Mouse (Mus musculus) midbrain, embryonic 12.5 days (tissue): ENCODE results near the gene Agap1. TPM values are rescaled to one million over a fixed set of nuclear protein-coding genes. Genes with fewer than 3 reads are reported as not detected.

Experiments used
- ATAC-seq: fragments of 200-750 bp; cut with Nextera tagmentation; 2 replicates; pipeline ENCODE4 v1.8.0; 2017; ENCODE audit warnings: low read depth, moderate TSS enrichment, moderate library complexity; ENCODE audit not compliant: low FRiP score
- H3K27ac ChIP-seq: fragments of 300-500 bp; sonication (generic); replicated peaks from 2 replicates; pipeline ENCODE4 v1.5.1; 2016; ENCODE audit warnings: mild to moderate bottlenecking
- H3K27me3 ChIP-seq: fragments of 300-500 bp; sonication (generic); 2 replicates; pipeline ENCODE4 v1.6.1; 2016; ENCODE audit warnings: mild to moderate bottlenecking
- H3K36me3 ChIP-seq: fragments of 300-500 bp; sonication (generic); 2 replicates; pipeline ENCODE4 v1.6.1; 2016
- H3K4me1 ChIP-seq: fragments of 300-500 bp; sonication (generic); 2 replicates; pipeline ENCODE4 v1.6.1; 2016
- H3K4me2 ChIP-seq: fragments of 300-500 bp; sonication (generic); replicated peaks from 2 replicates; pipeline ENCODE4 v1.6.1; 2016; ENCODE audit warnings: mild to moderate bottlenecking, moderate library complexity
- H3K4me3 ChIP-seq: fragments of 300-500 bp; sonication (generic); 2 replicates; pipeline ENCODE4 v1.5.1; 2016; ENCODE audit warnings: mild to moderate bottlenecking
- H3K9ac ChIP-seq: fragments of 300-500 bp; sonication (generic); replicated peaks from 2 replicates; pipeline ENCODE4 v1.6.1; 2016; ENCODE audit warnings: mild to moderate bottlenecking, moderate library complexity
- H3K9me3 ChIP-seq: fragments of 300-500 bp; sonication (generic); 2 replicates; pipeline ENCODE4 v1.6.1; 2016; ENCODE audit warnings: mild to moderate bottlenecking
- WGBS: fragments of 180-500 bp; shearing (Covaris S2); methylation state at CpG from one replicate; pipeline ENCODE4 v1.1.7; 2016; 5-methylcytosine and 5-hydroxymethylcytosine counted together
- polyA plus RNA-seq: library from polyadenylated mRNA; unstranded; fragments of >200 nt; fragmentation: Nextera tagmentation; extraction: Ambion mirVana; gene quantifications from 2 replicates; pipeline ENCODE4 v1.2.1, GENCODE M21; 2016

The Agap1 gene
- polyA plus RNA-seq, 1 experiment from 2014 or later, result 61.9 TPM

- Histone ChIP-seq H3K27me3 (peaks cover 12% of the 10 kb centered on the region; the same call in 1 of the 2 replicates), H3K9me3 (no peaks in the 10 kb centered on the region), H3K27ac (no peak overlapping the region), H3K9ac (no peak overlapping the region), H3K4me1 (peaks cover 18% of the 10 kb centered on the region), H3K4me3 (no peak overlapping the region), H3K36me3 (no peaks in the 10 kb centered on the region), H3K4me2 (no peak overlapping the region)
- ATAC-seq, result no peak
- 73% methylated on average over 3 of the region's 3 CpGs for WGBS
Observed at GRCm38 (mm10) chr1:89822431-89822830, 367.8 kb downstream of the Agap1 start.

GRCm38 (mm10) chr1:89823036-89823435, 368.4 kb downstream of the Agap1 start:
- Histone ChIP-seq H3K4me3 (no peak overlapping the region), H3K27ac (no peak overlapping the region), H3K4me1 (peaks cover 18% of the 10 kb centered on the region), H3K4me2 (no peak overlapping the region), H3K36me3 (no peaks in the 10 kb centered on the region), H3K9me3 (no peaks in the 10 kb centered on the region), H3K27me3 (peaks cover 12% of the 10 kb centered on the region; the same call in 1 of the 2 replicates), H3K9ac (no peak overlapping the region)
- 90% methylated on average over 7 of the region's 7 CpGs for WGBS
- ATAC-seq, result no peak

- 45% methylated on average over 3 of the region's 3 CpGs for WGBS
- Histone ChIP-seq H3K27me3 (peaks cover 12% of the 10 kb centered on the region; the same call in 1 of the 2 replicates), H3K4me3 (no peak overlapping the region), H3K9me3 (no peaks in the 10 kb centered on the region), H3K27ac (no peak overlapping the region), H3K36me3 (no peaks in the 10 kb centered on the region), H3K9ac (no peak overlapping the region), H3K4me1 (peaks cover 11% of the 10 kb centered on the region), H3K4me2 (no peak overlapping the region)
- no peak for ATAC-seq
Observed at GRCm38 (mm10) chr1:89827051-89827450, 372.4 kb downstream of the Agap1 start.

GRCm38 (mm10) chr1:89831095-89831494, 376.5 kb downstream of the Agap1 start:
- WGBS, result 79% methylated on average over 1 of the region's 1 CpGs
- no peaks in the 10 kb centered on the region for H3K9me3 ChIP-seq
- no peaks in the 10 kb centered on the region for H3K27me3 ChIP-seq

DNA sequence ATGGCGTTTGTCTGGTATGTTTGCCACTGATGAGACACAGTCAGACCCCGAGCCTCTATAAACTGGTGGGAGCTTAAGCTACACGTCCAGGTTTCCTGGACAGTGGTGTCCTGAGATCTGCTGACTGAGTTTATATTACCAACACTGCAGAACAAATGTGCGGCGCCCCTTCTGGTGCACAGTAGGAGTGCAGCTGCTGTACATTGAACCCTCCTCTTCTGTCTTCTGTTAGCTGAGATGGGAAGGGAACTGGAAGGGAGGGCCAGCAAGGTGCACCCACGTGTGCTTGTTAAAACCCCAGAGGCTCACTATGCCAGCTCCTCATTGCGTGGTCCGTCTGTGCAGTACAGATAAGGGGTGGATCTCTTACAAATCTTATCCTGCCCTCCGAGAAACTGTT, 389.5 kb downstream of the Agap1 start:
- H3K4me2 ChIP-seq, result no peak overlapping the region
- no peak overlapping the region for H3K4me3 ChIP-seq
- whole genome bisulfite sequencing, result 70% methylated on average over 9 of the region's 9 CpGs
- H3K36me3 ChIP-seq, result peaks cover 45% of the 10 kb centered on the region
- peaks cover 27% of the 10 kb centered on the region for H3K4me1 ChIP-seq
- peaks cover 3% of the 10 kb centered on the region; the same call in 1 of the 2 replicates for H3K27me3 ChIP-seq
- no peak for ATAC-seq
- H3K9me3 ChIP-seq, result no peaks in the 10 kb centered on the region
- no peak overlapping the region for H3K27ac ChIP-seq
- H3K9ac ChIP-seq, result no peak overlapping the region

More at GRCm38 (mm10) chr1:89831095-89831494, 376.5 kb downstream of the Agap1 start:
- Histone ChIP-seq H3K4me3 (no peak overlapping the region), H3K27ac (no peak overlapping the region), H3K4me2 (no peak overlapping the region), H3K4me1 (no peaks in the 10 kb centered on the region), H3K36me3 (0 out of 2 replicates have a peak, but pooled peaks cover 12% of the 10 kb centered on the region), H3K9ac (no peak overlapping the region)
- no peak for ATAC-seq

- H3K4me1 ChIP-seq, result peaks cover 38% of the 10 kb centered on the region
- no peak overlapping the region for H3K4me2 ChIP-seq
- 90% methylated on average over 4 of the region's 4 CpGs for WGBS
- H3K27me3 ChIP-seq, result peaks cover 7% of the 10 kb centered on the region; the same call in 1 of the 2 replicates
- H3K9me3 ChIP-seq, result no peaks in the 10 kb centered on the region
- no peak overlapping the region for H3K27ac ChIP-seq
- no peak for ATAC-seq
- H3K9ac ChIP-seq, result no peak overlapping the region
- peaks cover 31% of the 10 kb centered on the region for H3K36me3 ChIP-seq
- H3K4me3 ChIP-seq, result no peak overlapping the region
Observed at GRCm38 (mm10) chr1:89845487-89845886, 390.9 kb downstream of the Agap1 start.

DNA sequence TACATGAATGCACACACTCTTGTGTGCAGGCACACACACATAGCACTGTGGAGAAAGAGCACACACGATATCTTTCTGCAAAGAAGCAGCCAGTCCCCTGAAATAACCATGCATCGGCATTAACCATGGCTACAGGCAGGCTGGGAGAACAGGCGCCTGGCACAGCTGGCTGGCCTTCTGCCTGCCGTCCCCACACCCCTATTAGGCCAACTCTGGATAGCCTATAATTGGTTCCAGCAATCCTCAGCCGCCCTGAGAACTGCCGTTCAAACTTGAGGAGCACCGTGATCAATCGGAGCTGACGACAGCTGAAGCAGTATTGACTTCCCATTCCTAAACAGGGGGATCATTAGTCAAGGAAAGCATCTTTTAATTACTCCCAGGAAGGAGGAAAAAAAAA, 391.5 kb downstream of the Agap1 start:
- no peak overlapping the region for H3K9ac ChIP-seq
- peaks cover 38% of the 10 kb centered on the region for H3K4me1 ChIP-seq
- no peak overlapping the region for H3K4me3 ChIP-seq
- peaks cover 12% of the 10 kb centered on the region; the same call in 1 of the 2 replicates for H3K27me3 ChIP-seq
- 69% methylated on average over 9 of the region's 9 CpGs for WGBS
- H3K9me3 ChIP-seq, result no peaks in the 10 kb centered on the region
- no peak for ATAC-seq
- no peak overlapping the region for H3K4me2 ChIP-seq
- peaks cover 24% of the 10 kb centered on the region for H3K36me3 ChIP-seq
- H3K27ac ChIP-seq, result 0 out of 2 replicates have a peak overlapping the region, but pooled peaks have one; percentile 27

DNA sequence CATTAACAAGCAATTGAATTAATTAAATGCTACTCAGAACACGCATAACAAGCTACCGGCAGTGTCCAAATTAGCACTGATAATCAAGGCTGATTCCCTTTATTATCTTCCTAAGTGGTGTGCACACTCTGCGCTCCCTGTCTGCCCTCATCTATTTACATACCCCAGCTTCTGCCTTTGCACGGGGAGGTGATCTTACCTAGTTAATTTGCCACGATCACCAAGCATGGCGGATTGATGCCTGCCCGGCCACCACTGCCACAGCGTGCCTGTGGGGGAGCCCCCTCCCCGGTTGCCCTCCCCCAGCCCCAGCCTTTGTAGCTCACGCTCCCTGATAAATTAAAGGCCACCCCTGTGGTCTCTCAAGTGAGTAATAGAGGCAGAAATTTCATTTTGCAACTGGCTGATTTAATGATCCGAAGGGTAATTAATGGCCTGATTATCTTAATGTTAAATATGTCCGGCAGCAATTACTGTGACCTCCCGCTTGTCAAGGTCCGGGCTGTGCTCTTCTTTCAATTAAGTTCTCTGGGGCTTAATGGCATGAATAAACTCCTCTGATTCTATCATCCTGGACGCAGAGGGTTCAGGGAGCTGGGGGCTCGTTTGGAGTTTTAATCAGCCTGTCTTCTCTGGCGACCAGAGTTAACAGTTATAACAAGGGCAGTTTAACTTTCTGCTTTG, 393.9 kb downstream of the Agap1 start:
- Histone ChIP-seq H3K4me3 (no peak overlapping the region), H3K36me3 (peaks cover 6% of the 10 kb centered on the region), H3K27ac (peak overlapping the region; percentile 35; the same call in 1 of the 2 replicates), H3K4me2 (no peak overlapping the region), H3K27me3 (peaks cover 11% of the 10 kb centered on the region; the same call in 1 of the 2 replicates), H3K9me3 (no peaks in the 10 kb centered on the region), H3K4me1 (peaks cover 38% of the 10 kb centered on the region), H3K9ac (no peak overlapping the region)
- ATAC-seq, result peak; percentile 67
- 39% methylated on average over 17 of the region's 17 CpGs for WGBS

GRCm38 (mm10) chr1:89849151-89849860, 394.7 kb downstream of the Agap1 start:
- peak overlapping the region; percentile 35; the same call in 1 of the 2 replicates for H3K27ac ChIP-seq
- H3K9ac ChIP-seq, result no peak overlapping the region
- peaks cover 11% of the 10 kb centered on the region; the same call in 1 of the 2 replicates for H3K27me3 ChIP-seq
- ATAC-seq, result no peak
- no peak overlapping the region for H3K4me3 ChIP-seq
- 74% methylated on average over 23 of the region's 23 CpGs for WGBS
- no peak overlapping the region for H3K4me2 ChIP-seq
- H3K9me3 ChIP-seq, result no peaks in the 10 kb centered on the region
- H3K4me1 ChIP-seq, result peaks cover 38% of the 10 kb centered on the region
- no peaks in the 10 kb centered on the region; the same call in 1 of the 2 replicates for H3K36me3 ChIP-seq

GRCm38 (mm10) chr1:89849861-89850230, 395.2 kb downstream of the Agap1 start:
- Histone ChIP-seq H3K9ac (no peak overlapping the region), H3K27me3 (peaks cover 11% of the 10 kb centered on the region; the same call in 1 of the 2 replicates), H3K27ac (no peak overlapping the region), H3K4me1 (peaks cover 38% of the 10 kb centered on the region), H3K36me3 (no peaks in the 10 kb centered on the region; the same call in 1 of the 2 replicates), H3K4me2 (no peak overlapping the region), H3K9me3 (no peaks in the 10 kb centered on the region), H3K4me3 (no peak overlapping the region)
- ATAC-seq, result no peak
- WGBS, result 80% methylated on average over 7 of the region's 7 CpGs

DNA sequence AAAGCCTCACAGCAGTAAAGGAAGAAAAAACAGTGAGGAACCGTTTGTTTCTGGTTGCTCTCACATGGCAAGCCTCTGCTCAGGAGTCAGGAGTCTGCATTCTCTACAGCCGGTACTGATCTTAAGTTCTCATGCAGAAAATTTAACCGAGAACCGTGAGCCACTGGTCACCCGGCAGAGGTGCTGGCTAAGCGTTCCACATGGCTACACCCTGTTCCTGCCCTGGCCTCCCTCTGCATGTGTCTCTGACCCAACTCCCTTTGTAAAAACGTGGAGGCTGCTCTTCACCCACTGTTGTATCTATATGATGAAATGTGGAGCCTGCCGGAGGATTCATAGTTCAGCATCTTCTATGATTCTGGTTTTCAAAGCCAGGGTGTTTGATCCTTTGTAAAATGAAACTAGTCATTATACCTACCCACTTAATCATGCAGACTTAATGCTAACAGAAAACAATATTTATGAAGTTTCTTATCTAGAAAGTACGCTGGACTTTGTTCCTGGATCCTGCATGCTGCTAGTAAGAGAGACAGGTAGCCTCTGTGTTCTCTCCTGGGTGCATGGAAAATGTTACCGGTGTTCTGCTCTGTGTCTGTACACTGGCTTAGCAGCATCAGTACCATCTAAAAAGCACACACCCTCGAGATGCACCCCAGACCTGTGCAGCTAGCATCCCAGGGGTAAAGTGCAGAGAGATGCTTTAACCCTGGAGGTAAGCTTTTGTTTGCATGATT, 396.2 kb downstream of the Agap1 start:
- H3K27ac ChIP-seq, result no peak overlapping the region
- no peak overlapping the region for H3K9ac ChIP-seq
- WGBS, result 83% methylated on average over 11 of the region's 11 CpGs
- no peaks in the 10 kb centered on the region for H3K9me3 ChIP-seq
- no peak overlapping the region for H3K4me3 ChIP-seq
- no peak for ATAC-seq
- peaks cover 11% of the 10 kb centered on the region; the same call in 1 of the 2 replicates for H3K27me3 ChIP-seq
- peaks cover 35% of the 10 kb centered on the region for H3K4me1 ChIP-seq
- H3K4me2 ChIP-seq, result no peak overlapping the region
- H3K36me3 ChIP-seq, result no peaks in the 10 kb centered on the region
